Mouse (Mus musculus) MEL-GATA-1-ER (cell line): ENCODE data around the gene Zfp467.

Experiments
- DNase-seq: peaks from one replicate; pipeline ENCODE4 v3.0.0-alpha.2; 2012; ENCODE audit warnings: low read depth; ENCODE audit errors: extremely low read depth

The Zfp467 gene

GRCm38 (mm10) chr6:48440306-48441014 lies 5.2 kb downstream of the Zfp467 start:
- no peak for DNase-seq

GRCm38 (mm10) chr6:48439654-48440053 lies 6.0 kb downstream of the Zfp467 start:
- no peak for DNase-seq

- DNase-seq: no peak
These were observed 7.0 kb downstream of the Zfp467 start for GRCm38 (mm10) chr6:48438475-48439125.

GRCm38 (mm10) chr6:48437679-48438376 lies 7.8 kb downstream of the Zfp467 start:
- no peak for DNase-seq

GRCm38 (mm10) chr6:48435706-48436349 lies 9.8 kb downstream of the Zfp467 start:
- DNase-seq: no peak

- DNase-seq: no peak
These were observed 10.5 kb downstream of the Zfp467 start for GRCm38 (mm10) chr6:48435111-48435510.

- DNase-seq: no peak
These were observed 11.0 kb downstream of the Zfp467 start for GRCm38 (mm10) chr6:48434651-48435050.

- no peak for DNase-seq
These were observed 12.5 kb downstream of the Zfp467 start for GRCm38 (mm10) chr6:48432893-48433816.

- DNase-seq: no peak
These were observed 14.9 kb downstream of the Zfp467 start for GRCm38 (mm10) chr6:48430748-48431147.

- DNase-seq: no peak
These were observed 16.7 kb downstream of the Zfp467 start for GRCm38 (mm10) chr6:48428769-48429557.

GRCm38 (mm10) chr6:48426956-48427355 lies 18.7 kb downstream of the Zfp467 start:
- DNase-seq: no peak

GRCm38 (mm10) chr6:48424074-48424473 lies 21.6 kb downstream of the Zfp467 start:
- no peak for DNase-seq

- no peak for DNase-seq
These were observed 22.3 kb downstream of the Zfp467 start for GRCm38 (mm10) chr6:48423336-48423735.

- DNase-seq: no peak
These were observed 25.0 kb downstream of the Zfp467 start for GRCm38 (mm10) chr6:48420647-48421046.

GRCm38 (mm10) chr6:48416486-48416885 lies 29.1 kb downstream of the Zfp467 start:
- DNase-seq: no peak

GRCm38 (mm10) chr6:48415636-48416035 lies 30.0 kb downstream of the Zfp467 start:
- DNase-seq: no peak

- DNase-seq: no peak
These were observed 30.7 kb downstream of the Zfp467 start for GRCm38 (mm10) chr6:48414886-48415285.

- no peak for DNase-seq
These were observed 32.5 kb downstream of the Zfp467 start for GRCm38 (mm10) chr6:48413081-48413480.

- no peak for DNase-seq
These were observed 33.0 kb downstream of the Zfp467 start for GRCm38 (mm10) chr6:48412662-48413061.

- DNase-seq: no peak
These were observed 33.5 kb downstream of the Zfp467 start for GRCm38 (mm10) chr6:48412147-48412546.
